Mouse (Mus musculus): ENCODE results near the gene Abcb7.

DNA sequence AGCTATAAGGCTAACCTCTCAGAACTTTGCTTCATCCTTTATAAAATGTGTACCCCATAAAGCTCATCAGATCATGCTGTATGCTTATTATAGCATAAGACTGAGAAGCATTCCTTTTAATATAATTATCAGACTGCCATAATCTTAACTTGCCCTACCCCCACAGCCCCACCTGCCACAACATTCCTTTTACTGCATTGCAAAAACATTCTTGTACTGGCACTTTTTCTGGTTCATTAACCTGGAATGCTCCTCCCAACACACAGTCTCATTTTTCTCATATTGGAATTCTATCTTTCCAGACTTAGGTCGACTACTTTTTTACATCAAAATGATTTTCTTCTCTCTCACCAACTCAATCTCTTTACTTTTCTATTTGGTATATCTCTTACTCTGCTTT is 19.8 kb upstream of the Abcb7 start:
- TF ChIP-seq EP300 (optimal IDR thresholded peaks at IDR 0.05) (no peak), CTCF (IDR thresholded peaks at IDR 0.05; ENCODE audit: low read depth) (no peak)
